Mouse (Mus musculus): ENCODE measurements around the gene Vldlr.

- TF ChIP-seq CTCF (IDR thresholded peaks at IDR 0.05; ENCODE audit: control insufficient read depth, insufficient read depth, insufficient replicate concordance, low read depth, low read length) (no peak), POLR2A (IDR thresholded peaks at IDR 0.05; ENCODE audit: control insufficient read depth, low read depth, low read length) (no peak)
These were observed 12.0 kb downstream of the Vldlr start for GRCm38 (mm10) chr19:27228254-27228653.
